Mouse (Mus musculus) gastrocnemius, postnatal 4 days (tissue): Measurements from ENCODE around the gene Ppfibp2. TPM values are rescaled to one million over a fixed set of nuclear protein-coding genes. Genes with fewer than 3 reads are reported as not detected.

Experiments used
- DNase-seq, 2 experiments: peaks; one replicate each; pipeline ENCODE4 v3.0.0; 2021 to 2022; ENCODE audit warnings: low spot score in 2 of 2, mixed read lengths in 2 of 2
- total RNA-seq, 2 experiments: library from RNA; stranded (reverse); gene quantifications; 2 replicates each; pipeline ENCODE4 v1.2.3; 2021

The Ppfibp2 gene
- total RNA-seq, 2 experiments from 2014 or later = 24.4 to 25.7 TPM

DNA sequence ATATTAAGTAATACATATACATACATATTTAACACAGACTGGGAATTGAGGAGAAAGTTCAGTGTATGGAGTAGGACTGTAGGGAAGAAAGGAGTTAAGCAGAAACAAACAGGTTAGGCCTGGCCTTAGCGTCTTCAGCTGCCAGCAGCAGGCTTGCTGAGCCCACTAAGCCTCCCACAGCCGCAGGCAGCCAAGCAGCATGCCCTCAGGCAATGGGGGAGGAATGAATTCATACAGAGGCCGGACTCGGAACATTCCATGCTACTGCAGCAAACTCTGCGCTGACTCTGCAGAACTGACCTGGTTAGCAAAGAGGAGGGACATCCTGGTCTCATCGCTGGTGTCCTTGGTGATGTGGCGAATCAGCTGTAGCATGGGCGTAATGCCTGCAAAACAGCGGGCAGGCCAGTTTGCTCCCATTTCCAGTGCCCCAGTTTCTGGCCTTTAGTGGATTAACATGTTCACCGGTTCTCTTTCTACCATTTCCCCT, 157.1 kb downstream of the Ppfibp2 start:
- DNase-seq = no peak

DNA sequence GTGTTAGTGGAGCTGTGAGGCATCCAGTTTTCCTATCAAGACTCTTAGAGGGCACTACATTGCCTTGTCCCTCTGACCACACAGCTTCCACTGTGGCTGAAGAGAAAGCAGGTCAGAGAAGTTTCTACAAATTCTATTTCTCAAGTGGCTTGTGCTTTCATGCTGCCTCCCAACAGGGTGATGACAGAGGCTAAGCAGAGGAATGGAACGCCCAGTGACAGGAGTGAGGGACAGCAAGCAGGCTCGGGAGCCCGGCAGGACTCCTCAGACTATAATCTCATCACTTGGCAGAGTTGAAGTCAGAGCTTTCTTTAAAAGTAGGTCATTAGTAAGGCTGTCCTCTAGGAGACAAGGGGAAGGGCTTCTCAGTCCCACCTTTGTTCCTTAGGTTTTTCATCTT, 160.9 kb downstream of the Ppfibp2 start:
- no peak for DNase-seq

GRCm38 (mm10) chr7:107756748-107757147, 161.7 kb downstream of the Ppfibp2 start:
- DNase-seq = no peak

GRCm38 (mm10) chr7:107757308-107758151, 162.5 kb downstream of the Ppfibp2 start, which contains the start of gene Cyb5r2:
Gene Cyb5r2 (minus strand): TSS chr7:107758032.
- no peak for DNase-seq

- no peak for DNase-seq
These were observed 175.8 kb downstream of the Ppfibp2 start for GRCm38 (mm10) chr7:107770812-107771211.

GRCm38 (mm10) chr7:107778216-107778615, 183.2 kb downstream of the Ppfibp2 start:
- DNase-seq = no peak

GRCm38 (mm10) chr7:107779611-107780010, 184.6 kb downstream of the Ppfibp2 start:
- DNase-seq = no peak

- DNase-seq = no peak
These were observed 193.1 kb downstream of the Ppfibp2 start for GRCm38 (mm10) chr7:107787977-107788620.

DNA sequence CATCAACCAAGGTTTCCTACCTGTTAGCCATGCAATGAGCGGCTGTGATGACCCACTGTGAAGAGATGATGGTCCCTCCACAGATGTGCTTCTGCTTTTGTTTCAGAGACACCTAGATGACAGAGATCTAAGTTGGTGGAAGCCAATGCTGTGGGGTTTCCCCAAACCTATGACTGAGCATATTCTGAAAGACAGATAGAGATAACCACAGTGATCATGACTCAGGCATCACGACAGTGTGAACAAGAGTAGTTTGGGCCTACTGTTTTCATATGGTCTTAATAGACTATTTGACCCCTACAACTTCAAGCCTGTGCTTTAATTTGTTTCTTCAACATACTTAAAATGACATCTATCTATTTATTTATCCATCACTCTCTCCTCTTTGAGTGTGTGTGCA, 201.5 kb downstream of the Ppfibp2 start:
- DNase-seq = no peak

Other genes starting within 250 kb of the Ppfibp2 start
- 1 to 10 TPM; 3.2 to 3.3 TPM for gene Syt9, start 224.5 kb upstream of the Ppfibp2 start, total RNA-seq
- gene Olfml1, start 27.8 kb upstream of the Ppfibp2 start, total RNA-seq = 10 to 100 TPM; 21.2 to 21.9 TPM
- gene 5330417H12Rik, start 30.0 kb downstream of the Ppfibp2 start, total RNA-seq = not detected
- gene Cyb5r2, start 162.8 kb downstream of the Ppfibp2 start, total RNA-seq = under 1 TPM in 1 of 2 experiments, not detected in 1; 0.25 TPM
- not detected for gene Ovch2, start 206.0 kb downstream of the Ppfibp2 start, total RNA-seq
- gene Olfr467, start 217.1 kb downstream of the Ppfibp2 start, total RNA-seq = not detected
- gene Olfr469, start 230.3 kb downstream of the Ppfibp2 start, total RNA-seq = not detected